Mouse (Mus musculus) small intestine, adult 2 months (tissue): ENCODE measurements around the gene Itgb3.

Source experiments
- CTCF ChIP-seq: fragments of 200-500 bp; IDR thresholded peaks from 2 replicates; pipeline ENCODE4 v1.5.1; 2012; ENCODE audit warnings: low read depth, mild to moderate bottlenecking, control low read depth, inconsistent platforms, low read length, moderate library complexity, mixed read lengths; ENCODE audit not compliant: insufficient replicate concordance, insufficient read length; ENCODE audit errors: extremely low read depth
- POLR2A ChIP-seq: fragments of 200-500 bp; IDR thresholded peaks from 2 replicates; pipeline ENCODE4 v1.6.1; 2012; ENCODE audit warnings: low read depth, mild to moderate bottlenecking, control low read depth, inconsistent platforms, low read length, moderate library complexity

DNA sequence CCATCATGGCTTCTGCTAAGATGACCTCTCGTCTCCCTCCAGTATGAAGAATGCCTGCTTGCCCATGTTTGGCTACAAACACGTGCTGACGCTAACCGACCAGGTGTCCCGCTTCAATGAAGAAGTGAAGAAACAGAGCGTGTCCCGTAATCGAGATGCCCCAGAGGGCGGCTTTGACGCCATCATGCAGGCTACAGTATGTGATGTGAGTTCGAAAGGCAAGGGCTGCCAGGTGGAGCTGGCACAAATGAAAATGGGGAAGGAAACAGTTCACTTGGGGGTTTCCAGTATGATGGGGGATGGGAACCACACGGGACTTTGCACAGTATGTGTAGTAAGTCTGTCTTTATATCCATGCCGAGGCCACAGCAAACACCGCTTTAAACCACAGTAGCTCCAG lies 29.2 kb downstream of the Itgb3 start:
- TF ChIP-seq CTCF (no peak), POLR2A (no peak)
